Mouse (Mus musculus): ENCODE measurements around the gene Mrgprd.

DNA sequence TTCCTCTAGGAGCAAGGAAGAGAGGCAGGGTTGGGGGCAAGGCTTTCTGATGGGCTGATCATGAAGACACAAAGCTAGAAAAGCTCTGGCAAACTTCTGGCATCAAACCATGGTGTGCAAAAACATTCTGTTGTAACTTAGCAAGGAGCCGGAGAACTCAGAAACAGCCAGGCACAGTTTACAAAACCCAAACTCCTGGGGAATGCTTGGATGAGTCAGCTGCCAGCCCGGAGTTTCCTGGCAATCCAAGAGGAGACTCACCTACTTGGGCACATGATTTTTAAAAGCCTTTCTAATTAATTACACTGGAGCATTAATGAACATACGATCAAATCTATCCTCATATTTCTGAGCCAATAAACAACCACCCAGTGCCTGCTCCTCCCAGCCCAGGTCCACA is 2.5 kb upstream of the Mrgprd start:
- TF ChIP-seq POLR2A (IDR thresholded peaks at IDR 0.05; ENCODE audit: extremely low read depth, insufficient read depth, low read length): no peak
- no peak for TF ChIP-seq CTCF (IDR thresholded peaks at IDR 0.05; ENCODE audit: low read depth, low read length)

Measured in liver, adult 2 months (tissue).